Mouse (Mus musculus) neural tube, embryonic 14.5 days (tissue): ENCODE data around the gene Zfp422. TPM values are rescaled to one million over a fixed set of nuclear protein-coding genes. Genes with fewer than 3 reads are reported as not detected.

Experiments used
- ATAC-seq: fragments of 200-750 bp; cut with Nextera tagmentation; 2 replicates; pipeline ENCODE4 v1.8.0; 2017; ENCODE audit warnings: low read depth, mild to moderate bottlenecking, moderate TSS enrichment, moderate library complexity
- H3K27ac ChIP-seq: fragments of 300-500 bp; sonication (generic); 2 replicates; pipeline ENCODE4 v1.5.1; 2014; ENCODE audit warnings: low read depth, mild to moderate bottlenecking, control low read depth, low read length, moderate library complexity, mixed read lengths
- H3K27me3 ChIP-seq: fragments of 300-500 bp; sonication (generic); 2 replicates; pipeline ENCODE4 v1.6.1; 2014; ENCODE audit warnings: low read length; ENCODE audit not compliant: control insufficient read depth, insufficient read depth
- H3K36me3 ChIP-seq: fragments of 300-500 bp; sonication (generic); 2 replicates; pipeline ENCODE4 v1.6.1; 2014; ENCODE audit warnings: low read length, mixed read lengths; ENCODE audit not compliant: control insufficient read depth, insufficient read depth
- H3K4me1 ChIP-seq: fragments of 300-500 bp; sonication (generic); 2 replicates; pipeline ENCODE4 v1.6.1; 2014; ENCODE audit warnings: low read length; ENCODE audit not compliant: control insufficient read depth, insufficient read depth
- H3K4me2 ChIP-seq: fragments of 300-500 bp; sonication (generic); 2 replicates; pipeline ENCODE4 v1.6.1; 2014; ENCODE audit warnings: mild to moderate bottlenecking, low read depth, low read length, control low read depth
- H3K4me3 ChIP-seq: fragments of 300-500 bp; sonication (generic); 2 replicates; pipeline ENCODE4 v1.5.1; 2014; ENCODE audit warnings: low read depth, low read length, control low read depth, mixed read lengths
- H3K9ac ChIP-seq: fragments of 300-500 bp; sonication (generic); replicated peaks from 2 replicates; pipeline ENCODE4 v1.6.1; 2014; ENCODE audit warnings: low read depth, mild to moderate bottlenecking, control low read depth, low read length, mixed read lengths
- H3K9me3 ChIP-seq: fragments of 300-500 bp; sonication (generic); 2 replicates; pipeline ENCODE4 v1.6.1; 2016; ENCODE audit warnings: low read length; ENCODE audit not compliant: control insufficient read depth
- WGBS: fragments of 180-500 bp; shearing (Covaris S2); extraction: QIAGEN DNeasy Blood & Tissue Kit; methylation state at CpG from one replicate; pipeline ENCODE4 v1.1.7; 2014; 5-methylcytosine and 5-hydroxymethylcytosine counted together
- polyA plus RNA-seq: library from polyadenylated mRNA; unstranded; fragments of >200 nt; fragmentation: Nextera tagmentation; extraction: Ambion mirVana; gene quantifications from 2 replicates; pipeline ENCODE4 v1.2.1, GENCODE M21; 2014

The Zfp422 gene
- polyA plus RNA-seq, 1 experiment from 2014 or later, result 133 TPM

GRCm38 (mm10) chr6:116670144-116670543, 41.3 kb upstream of the Zfp422 start:
- WGBS, result 15% methylated on average over 6 of the region's 6 CpGs
- Histone ChIP-seq H3K36me3 (no peaks in the 10 kb centered on the region), H3K27me3 (no peaks in the 10 kb centered on the region), H3K4me3 (no peak overlapping the region), H3K4me2 (peak overlapping the region; percentile 26; the same call in 1 of the 2 replicates), H3K27ac (no peak overlapping the region), H3K4me1 (peaks cover 21% of the 10 kb centered on the region; the same call in 1 of the 2 replicates), H3K9ac (no peak overlapping the region; the same call in 1 of the 2 replicates), H3K9me3 (no peaks in the 10 kb centered on the region)
- no peak for ATAC-seq

GRCm38 (mm10) chr6:116668682-116669470, 40.1 kb upstream of the Zfp422 start:
- 30% methylated on average over 11 of the region's 11 CpGs for WGBS
- Histone ChIP-seq H3K9me3 (no peaks in the 10 kb centered on the region), H3K27me3 (no peaks in the 10 kb centered on the region), H3K9ac (no peak overlapping the region), H3K4me2 (no peak overlapping the region), H3K4me1 (peaks cover 21% of the 10 kb centered on the region; the same call in 1 of the 2 replicates), H3K27ac (no peak overlapping the region), H3K4me3 (no peak overlapping the region), H3K36me3 (no peaks in the 10 kb centered on the region)
- ATAC-seq, result no peak

GRCm38 (mm10) chr6:116667382-116667781, 38.6 kb upstream of the Zfp422 start:
- 66% methylated on average over 3 of the region's 3 CpGs for WGBS
- Histone ChIP-seq H3K9me3 (no peaks in the 10 kb centered on the region), H3K36me3 (no peaks in the 10 kb centered on the region), H3K4me2 (no peak overlapping the region), H3K27ac (no peak overlapping the region), H3K9ac (no peak overlapping the region), H3K4me1 (peaks cover 14% of the 10 kb centered on the region; the same call in 1 of the 2 replicates), H3K27me3 (no peaks in the 10 kb centered on the region), H3K4me3 (no peak overlapping the region)
- ATAC-seq, result no peak

GRCm38 (mm10) chr6:116666892-116667291, 38.1 kb upstream of the Zfp422 start:
- Histone ChIP-seq H3K27me3 (no peaks in the 10 kb centered on the region), H3K36me3 (no peaks in the 10 kb centered on the region), H3K27ac (no peak overlapping the region), H3K4me3 (no peak overlapping the region), H3K9me3 (no peaks in the 10 kb centered on the region), H3K9ac (no peak overlapping the region), H3K4me2 (no peak overlapping the region), H3K4me1 (peaks cover 14% of the 10 kb centered on the region; the same call in 1 of the 2 replicates)
- WGBS, result 25% methylated on average over 3 of the region's 3 CpGs
- no peak for ATAC-seq

GRCm38 (mm10) chr6:116666085-116666750, 37.4 kb upstream of the Zfp422 start:
- ATAC-seq, result no peak
- no peaks in the 10 kb centered on the region for H3K27me3 ChIP-seq
- H3K4me3 ChIP-seq, result no peak overlapping the region
- H3K36me3 ChIP-seq, result no peaks in the 10 kb centered on the region
- no peaks in the 10 kb centered on the region for H3K9me3 ChIP-seq
- peaks cover 13% of the 10 kb centered on the region; the same call in 1 of the 2 replicates for H3K4me1 ChIP-seq
- no peak overlapping the region for H3K27ac ChIP-seq
- 67% methylated on average over 12 of the region's 12 CpGs for WGBS
- H3K9ac ChIP-seq, result no peak overlapping the region
- no peak overlapping the region for H3K4me2 ChIP-seq

GRCm38 (mm10) chr6:116664830-116665229, 36.0 kb upstream of the Zfp422 start:
- Histone ChIP-seq H3K36me3 (no peaks in the 10 kb centered on the region), H3K27ac (no peak overlapping the region), H3K4me3 (no peak overlapping the region), H3K4me1 (0 out of 2 replicates have a peak, but pooled peaks cover 3% of the 10 kb centered on the region), H3K9ac (no peak overlapping the region), H3K4me2 (no peak overlapping the region), H3K9me3 (no peaks in the 10 kb centered on the region), H3K27me3 (no peaks in the 10 kb centered on the region)
- no peak for ATAC-seq
- WGBS, result 77% methylated on average over 3 of the region's 3 CpGs

GRCm38 (mm10) chr6:116664031-116664430, 35.2 kb upstream of the Zfp422 start:
- 84% methylated on average over 6 of the region's 6 CpGs for WGBS
- Histone ChIP-seq H3K27ac (no peak overlapping the region), H3K4me3 (no peak overlapping the region), H3K9ac (no peak overlapping the region), H3K4me2 (no peak overlapping the region), H3K36me3 (no peaks in the 10 kb centered on the region), H3K9me3 (no peaks in the 10 kb centered on the region), H3K4me1 (0 out of 2 replicates have a peak, but pooled peaks cover 1% of the 10 kb centered on the region), H3K27me3 (no peaks in the 10 kb centered on the region)
- ATAC-seq, result no peak

- H3K4me3 ChIP-seq, result no peak overlapping the region
- WGBS, result 95% methylated on average over 2 of the region's 2 CpGs
- no peak overlapping the region for H3K9ac ChIP-seq
- no peaks in the 10 kb centered on the region for H3K36me3 ChIP-seq
- no peak for ATAC-seq
- H3K9me3 ChIP-seq, result no peaks in the 10 kb centered on the region
- no peak overlapping the region for H3K27ac ChIP-seq
- no peaks in the 10 kb centered on the region for H3K27me3 ChIP-seq
- H3K4me1 ChIP-seq, result no peaks in the 10 kb centered on the region
- no peak overlapping the region for H3K4me2 ChIP-seq
Measured at GRCm38 (mm10) chr6:116663364-116663763, 34.6 kb upstream of the Zfp422 start.
